In the genomic region with DNA sequence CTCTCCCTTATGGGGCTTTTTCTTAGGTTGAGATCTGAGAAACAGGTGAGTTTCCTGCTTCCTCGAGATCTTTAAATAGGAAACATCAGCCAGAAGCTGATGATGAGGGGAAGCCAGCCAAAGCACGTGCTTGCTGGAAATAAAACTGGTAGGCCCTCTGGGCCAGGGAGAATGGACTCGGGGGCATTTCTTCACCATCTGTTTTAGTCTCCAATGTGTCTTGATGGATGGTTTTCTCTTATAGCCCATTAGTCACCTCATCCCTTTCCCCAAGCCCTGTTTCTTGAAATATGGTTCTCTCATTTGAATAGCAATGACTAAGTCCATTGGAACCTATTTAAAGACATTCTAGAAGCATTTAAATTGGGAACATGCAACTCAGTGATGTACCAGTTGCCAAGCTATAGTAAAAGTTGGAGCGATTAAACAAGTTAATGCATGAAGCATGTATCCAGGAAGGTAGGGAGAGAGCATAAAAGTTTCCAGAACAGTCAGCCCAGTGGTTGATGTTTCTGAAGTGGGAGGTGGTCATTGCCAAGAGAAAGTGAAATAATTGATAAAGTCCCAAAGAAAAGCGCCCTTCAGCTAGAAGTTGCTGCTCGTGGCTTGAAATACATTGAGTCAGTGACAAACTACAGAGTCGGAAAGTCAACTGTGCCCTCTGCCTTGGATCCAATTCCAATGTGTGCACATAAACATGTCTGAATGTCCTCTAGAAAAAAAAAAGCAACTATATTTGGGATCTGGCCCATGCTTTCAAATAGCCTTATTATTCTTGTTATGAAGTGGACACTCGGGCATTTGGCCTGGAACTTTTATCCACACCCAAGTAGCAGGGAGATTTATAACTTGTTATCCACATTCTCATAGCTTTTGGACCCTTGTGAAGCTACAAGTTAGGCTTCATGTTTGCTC, we compare ENCODE assay signal across 26 mouse cellular contexts.
DNase-seq lines count a peak whose midpoint lies in the region; TF ChIP-seq lines count a peak whose summit lies in the region.
"Had no signal": no experiment of that assay in that cellular context is flagged by ENCODE, and none has a peak within 500 bp of the region (broad histone marks: within the 10 kb centered on the region; RNA-seq: fewer than 3 reads in every experiment).

No protein-coding gene starts in this region.

- DNase-seq in gastrocnemius, adult 2 months: no peak
- DNase-seq in gastrocnemius, postnatal 25 days: no peak
- DNase-seq in lung, postnatal 10 days: peak; percentile 5
- DNase-seq in lung, postnatal 36 days: no peak
- no peak for DNase-seq in layer of hippocampus, adult 9-11 months
- no peak for DNase-seq in kidney, postnatal 25 days
- DNase-seq: adrenal gland, postnatal 14 days; B cell, adult 2 months; cerebellum, adult 18-20 months; cerebellum, postnatal 10 days; gastrocnemius, postnatal 10 days; heart, postnatal 36 days; kidney, adult 8-10 months; kidney, postnatal 10 days; liver, postnatal 0 days; thymus, postnatal 4 days had no signal

- TF ChIP-seq POLR2A in embryonic fibroblast, embryonic 13.5 days (IDR thresholded peaks at IDR 0.05; ENCODE audit: low read depth, low read length): no peak

- peaks cover 3% of the 10 kb centered on the region; the same call in 1 of the 2 replicates for H3K4me1 ChIP-seq in embryonic fibroblast, embryonic 13.5 days (ENCODE audit: control insufficient read depth, insufficient read depth, low read length)
- H3K4me1 ChIP-seq: heart, embryonic 10.5 days; hindbrain, embryonic 12.5 days; intestine, embryonic 15.5 days; liver, embryonic 12.5 days; midbrain, embryonic 13.5 days; neural tube, embryonic 13.5 days had no signal

- no peak overlapping the region for H3K4me3 ChIP-seq in gastrocnemius, adult 2 months
- no peak overlapping the region for H3K4me3 ChIP-seq in embryonic fibroblast, embryonic 13.5 days (ENCODE audit: insufficient read depth, low read length)
- H3K4me3 ChIP-seq: heart, embryonic 10.5 days; hindbrain, embryonic 12.5 days; intestine, embryonic 15.5 days; left cerebral cortex, adult 2 months; liver, embryonic 12.5 days; midbrain, embryonic 13.5 days; neural tube, embryonic 13.5 days had no signal

- intact Hi-C loops in gastrocnemius, adult 2 months (cut with DNase I): no loop called here

- H3K27ac ChIP-seq in gastrocnemius, adult 2 months: peak overlapping the region; percentile 35
- H3K27ac ChIP-seq in embryonic fibroblast, embryonic 13.5 days (ENCODE audit: insufficient read depth, low read length): peak overlapping the region; percentile 89
- H3K27ac ChIP-seq: heart, embryonic 10.5 days; hindbrain, embryonic 12.5 days; hindbrain, postnatal 0 days; intestine, embryonic 15.5 days; left cerebral cortex, adult 2 months; liver, embryonic 12.5 days; macrophage; midbrain, embryonic 13.5 days; neural tube, embryonic 13.5 days had no signal

- no peak for TF ChIP-seq CTCF in gastrocnemius, adult 2 months (IDR thresholded peaks at IDR 0.05)
- TF ChIP-seq CTCF in embryonic fibroblast, embryonic 13.5 days (IDR thresholded peaks at IDR 0.05; ENCODE audit: borderline replicate concordance, insufficient read depth, low read length): no peak
